Mouse (Mus musculus) left cerebral cortex, adult 9 months (tissue): ENCODE measurements around the gene Slc13a2.

ENCODE experiments used
- DNase-seq, 2 experiments: peaks; one replicate each; pipeline ENCODE4 v3.0.0; 2022; ENCODE audit warnings: low spot score in 2 of 2

Gene Slc13a2

DNA sequence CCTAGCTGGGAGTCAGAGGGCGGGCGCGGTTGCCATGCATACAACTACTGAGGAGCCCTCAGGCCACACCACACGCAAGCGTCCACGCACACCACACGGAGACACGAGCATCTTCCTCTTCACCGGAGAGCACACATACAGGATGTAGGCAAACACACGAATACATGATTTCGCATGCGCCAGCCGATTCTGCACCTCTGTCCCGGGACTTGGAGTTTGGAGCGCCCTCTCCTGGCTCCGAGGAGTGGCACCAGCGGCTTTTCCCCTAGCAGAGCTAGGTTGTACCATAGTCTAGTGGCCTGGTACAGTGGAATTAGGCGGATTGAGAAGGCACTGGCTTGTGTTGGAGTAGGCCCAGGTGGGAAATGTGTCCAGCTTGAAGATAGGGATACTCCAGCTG is 24.6 kb downstream of the Slc13a2 start:
- peak in 1 of 2 experiments; percentile 30 for DNase-seq

DNA sequence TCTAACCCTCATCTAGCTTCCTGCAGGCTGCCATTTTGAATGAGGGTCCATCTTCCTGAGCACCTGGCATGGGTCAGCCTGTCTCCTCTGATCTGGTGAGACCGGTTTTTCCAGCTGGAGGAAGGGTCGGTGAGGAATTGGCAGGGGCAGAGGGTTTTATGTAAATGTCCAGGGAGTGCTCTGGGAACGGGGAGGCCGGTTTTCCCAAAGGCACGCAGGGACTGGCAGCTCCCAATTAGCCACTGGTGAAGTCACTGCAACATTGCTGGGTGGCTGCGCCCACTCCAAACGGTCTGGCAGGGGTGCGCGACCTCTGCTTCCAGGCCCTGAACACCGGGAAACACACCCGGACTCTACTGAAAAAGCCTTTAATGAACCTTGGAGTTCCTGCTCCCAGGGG is 25.1 kb downstream of the Slc13a2 start:
- no peak for DNase-seq

DNA sequence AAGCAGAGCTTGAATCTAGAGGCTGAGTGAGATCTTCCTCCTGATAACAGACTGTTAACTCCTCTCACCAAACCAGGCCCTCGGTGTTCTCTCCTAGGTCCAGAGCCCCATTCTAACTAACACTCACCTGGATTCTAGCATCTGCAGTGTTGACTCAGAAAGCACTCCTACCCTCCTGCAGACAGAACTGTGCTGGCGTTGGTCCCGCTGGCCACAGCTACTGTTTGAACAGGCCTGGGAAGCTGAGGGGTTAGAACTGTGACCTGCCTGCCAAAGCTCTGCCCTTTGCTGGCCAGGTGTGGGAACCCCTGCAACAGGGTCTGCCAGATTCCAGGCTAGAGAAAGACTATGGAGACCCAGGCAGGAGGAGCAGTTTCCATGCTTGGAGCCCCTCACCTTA is 29.3 kb downstream of the Slc13a2 start:
- DNase-seq, result no peak

DNA sequence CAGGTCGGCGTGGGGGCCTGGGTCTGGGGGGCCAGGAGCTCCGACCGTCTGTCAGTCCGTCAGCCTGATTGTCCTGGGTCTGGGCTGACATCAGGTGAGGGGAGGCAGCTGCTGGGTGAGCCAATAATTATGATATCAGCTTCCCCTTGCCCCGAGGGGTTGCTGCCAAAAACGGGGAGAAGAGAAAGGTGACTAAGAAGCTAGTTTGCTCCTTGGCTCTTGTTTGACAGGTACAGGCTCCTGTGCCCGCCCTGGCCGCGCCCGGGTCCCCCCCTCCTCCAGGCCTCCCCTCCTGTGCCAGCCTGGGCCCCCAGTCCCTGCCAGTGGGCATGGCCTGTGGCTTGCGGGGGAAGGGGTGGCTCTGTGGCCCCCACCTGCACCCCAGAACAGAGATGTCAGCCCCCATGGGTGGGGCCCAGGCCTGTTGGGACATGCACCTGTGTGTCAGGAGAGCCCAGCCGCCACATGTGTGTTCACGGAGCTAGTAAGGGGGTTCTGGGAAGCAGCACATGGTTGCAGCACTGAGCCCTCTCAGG is 35.4 kb downstream of the Slc13a2 start, which contains the start of gene Foxn1:
Foxn1 (minus strand) TSS at position 51 of the 536 bp plus-strand sequence.
- DNase-seq, result no peak

DNA sequence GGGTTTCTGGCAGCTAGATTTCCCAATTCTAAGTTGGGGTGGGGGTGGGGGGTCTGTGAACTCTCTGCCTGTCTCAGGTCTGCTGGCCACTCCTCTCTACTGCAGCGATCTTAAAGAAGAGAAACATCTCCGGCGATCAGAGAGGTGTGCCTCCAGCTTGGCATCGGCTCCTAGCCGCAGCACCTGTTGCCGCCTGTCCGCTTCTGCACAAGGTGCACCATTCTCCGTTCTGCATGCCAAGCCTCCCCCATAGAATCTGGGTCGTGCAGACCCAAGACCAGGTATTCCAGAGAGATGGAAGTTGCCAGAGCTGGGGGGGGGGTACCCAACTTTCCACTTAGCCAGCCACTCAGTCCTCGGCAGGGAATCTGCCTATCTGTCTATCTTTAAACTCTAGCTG is 36.2 kb downstream of the Slc13a2 start:
- no peak for DNase-seq

DNA sequence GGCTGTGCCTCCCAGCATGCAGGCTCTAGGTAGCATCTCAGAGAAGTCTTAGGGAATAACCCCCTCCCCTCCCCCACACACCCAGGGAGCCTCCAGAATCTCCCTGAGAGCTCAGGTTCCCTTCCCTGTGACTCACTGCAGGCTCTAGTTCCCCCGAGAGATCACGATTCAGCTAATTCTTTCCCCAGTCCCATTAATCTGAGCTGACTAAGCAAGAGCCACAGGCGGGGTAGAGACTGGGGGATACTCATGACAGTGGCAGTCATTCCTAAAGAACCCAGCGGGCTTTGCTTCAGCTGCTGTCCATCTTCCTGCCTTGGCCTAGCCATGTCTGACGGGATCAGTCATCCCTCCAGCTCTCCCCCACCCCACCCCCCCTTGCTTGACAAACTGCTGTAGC is 39.3 kb downstream of the Slc13a2 start:
- DNase-seq, result no peak

DNA sequence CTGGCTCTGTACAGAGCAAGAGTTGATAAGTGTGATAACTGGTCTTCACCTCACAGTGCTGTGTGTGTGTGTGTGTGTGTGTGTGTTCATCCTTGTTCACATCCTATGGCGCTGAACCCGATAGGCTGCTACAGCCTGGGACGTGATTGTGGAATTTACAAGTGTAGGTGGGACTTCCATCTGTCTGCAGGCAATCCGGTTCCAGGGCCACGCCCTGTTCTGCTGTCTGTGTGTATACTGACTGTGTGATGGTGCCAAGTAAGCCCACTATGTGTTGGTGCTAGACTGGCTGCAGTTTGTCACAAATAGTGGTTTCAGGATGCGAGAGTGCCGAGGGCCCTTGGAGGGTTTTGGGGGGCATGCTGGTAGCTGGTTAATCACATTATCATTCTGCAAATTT is 39.7 kb downstream of the Slc13a2 start:
- DNase-seq, result no peak

DNA sequence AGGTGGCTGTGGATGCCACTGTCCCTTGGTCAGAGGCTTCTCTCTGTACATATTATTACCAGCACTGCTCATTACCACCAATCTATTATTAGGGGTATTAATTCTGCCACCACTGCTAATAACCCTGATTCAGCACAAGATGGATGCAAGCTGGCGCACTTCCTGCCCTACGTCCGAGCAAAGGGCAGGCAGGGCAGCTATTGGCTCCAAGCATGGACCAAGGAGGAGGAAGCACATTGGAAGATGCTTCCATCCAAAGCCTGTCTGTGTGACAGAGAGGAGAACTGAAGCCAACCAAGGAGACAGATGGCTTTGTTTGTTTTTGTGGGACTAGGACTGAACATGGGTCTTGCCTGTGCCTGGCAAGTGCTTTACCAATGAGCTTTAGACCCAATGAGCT is 41.0 kb downstream of the Slc13a2 start:
- no peak for DNase-seq

DNA sequence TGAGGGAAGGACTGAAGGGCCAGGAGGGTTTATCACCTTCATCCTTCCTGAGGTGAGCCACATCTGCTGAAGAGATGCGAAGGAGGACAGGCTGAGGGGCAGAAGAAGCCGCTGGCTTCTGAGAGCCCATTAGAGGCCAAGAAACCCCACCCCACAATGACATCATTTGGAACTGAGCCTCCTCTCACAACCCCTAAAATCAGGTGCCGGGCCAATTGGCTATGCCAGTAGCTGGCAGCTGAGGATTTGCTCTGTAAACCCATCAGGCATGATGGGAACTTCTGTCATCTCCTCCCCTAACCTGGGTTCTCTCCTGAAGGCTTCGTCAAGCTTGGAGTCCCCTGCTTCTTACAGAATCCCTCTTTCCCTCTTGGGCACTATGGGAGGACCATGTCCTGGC is 41.7 kb downstream of the Slc13a2 start:
- no peak for DNase-seq

DNA sequence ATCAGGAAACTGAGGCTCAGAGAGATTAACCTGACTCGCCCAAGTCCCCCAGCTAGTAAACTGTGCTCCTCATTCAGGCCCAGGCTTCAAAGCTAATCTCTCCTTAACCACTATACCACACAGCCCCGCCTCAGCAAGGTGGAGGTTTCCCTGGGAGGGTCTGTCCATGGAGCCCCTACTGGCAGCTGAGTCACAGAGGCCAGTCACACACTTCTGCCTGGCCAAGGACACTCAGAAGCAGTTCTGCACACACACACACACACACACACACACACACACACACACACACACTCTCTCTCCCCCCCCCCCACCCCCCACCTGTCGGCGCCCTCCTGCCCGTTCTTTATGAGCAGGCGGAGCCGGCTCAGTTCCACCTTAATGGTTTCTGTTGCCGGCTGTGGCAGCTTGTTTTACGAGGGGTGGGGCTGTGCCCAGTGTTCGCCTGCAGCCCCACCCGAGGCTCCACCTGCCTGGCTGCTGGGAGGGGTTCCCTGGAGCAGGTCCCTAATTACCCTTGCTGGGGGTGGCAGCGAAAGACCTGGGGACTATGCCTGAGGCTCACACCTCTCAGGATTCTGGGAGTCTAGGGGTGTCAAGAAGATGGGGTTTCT is 44.4 kb downstream of the Slc13a2 start:
- DNase-seq, result no peak

DNA sequence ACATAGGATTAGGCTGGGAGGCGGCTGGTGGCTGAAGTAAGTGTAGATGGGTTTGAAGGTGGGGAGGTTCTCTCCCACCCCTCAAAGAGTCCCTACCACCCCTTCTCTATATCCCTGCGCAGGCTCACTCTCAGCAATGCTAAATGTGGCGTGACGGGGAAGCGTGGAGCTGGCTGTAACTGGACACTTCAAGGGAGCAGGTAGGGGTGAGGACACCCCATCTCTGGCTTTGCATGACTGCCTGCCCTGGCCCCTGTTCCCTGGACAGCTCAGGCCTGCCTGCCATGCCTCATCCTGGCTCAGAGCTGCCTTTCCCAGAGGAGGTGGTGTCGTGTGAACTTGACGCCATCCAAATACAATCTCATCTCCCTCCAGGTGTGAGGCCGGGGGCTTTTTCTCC is 47.9 kb downstream of the Slc13a2 start:
- no peak for DNase-seq

DNA sequence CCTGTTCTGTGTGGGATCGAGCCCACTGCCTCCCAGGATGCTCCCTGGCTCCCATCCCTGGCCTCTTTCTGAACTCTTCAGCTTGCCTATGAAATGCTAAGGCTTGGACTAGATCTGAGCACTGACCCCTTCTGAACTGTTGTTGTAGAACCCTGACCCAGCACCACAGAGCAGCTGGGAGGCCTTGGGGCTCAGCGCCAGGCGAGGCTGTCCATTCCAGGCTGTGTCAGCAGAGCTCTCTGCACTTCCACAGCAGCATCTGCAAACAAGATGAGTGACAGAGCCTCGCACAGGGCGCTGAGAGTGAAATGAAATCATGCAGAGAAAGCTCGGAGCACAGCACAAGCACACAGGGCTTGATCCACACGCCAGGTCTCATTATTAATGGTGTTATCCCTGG is 49.4 kb downstream of the Slc13a2 start:
- DNase-seq, result no peak

DNA sequence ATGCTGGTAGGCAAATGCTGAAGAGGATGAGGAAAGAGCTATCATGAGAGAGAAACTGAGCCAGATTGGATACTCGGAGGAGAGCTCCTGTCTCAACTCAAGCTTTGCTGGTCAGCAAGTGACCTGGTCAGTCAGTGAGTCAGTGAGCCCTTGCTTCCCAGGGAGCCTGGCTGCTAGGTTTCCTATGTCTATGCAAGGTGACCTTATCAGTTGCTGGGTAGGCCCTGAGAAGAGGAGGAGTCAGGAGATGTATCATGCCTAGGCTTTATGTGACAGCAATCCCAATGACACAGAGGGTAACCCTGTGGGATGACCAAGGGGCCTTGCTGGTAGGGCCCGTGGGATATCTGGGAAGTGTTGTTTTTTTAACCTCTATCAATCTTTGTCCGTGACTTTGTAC is 49.9 kb downstream of the Slc13a2 start:
- DNase-seq, result no peak

DNA sequence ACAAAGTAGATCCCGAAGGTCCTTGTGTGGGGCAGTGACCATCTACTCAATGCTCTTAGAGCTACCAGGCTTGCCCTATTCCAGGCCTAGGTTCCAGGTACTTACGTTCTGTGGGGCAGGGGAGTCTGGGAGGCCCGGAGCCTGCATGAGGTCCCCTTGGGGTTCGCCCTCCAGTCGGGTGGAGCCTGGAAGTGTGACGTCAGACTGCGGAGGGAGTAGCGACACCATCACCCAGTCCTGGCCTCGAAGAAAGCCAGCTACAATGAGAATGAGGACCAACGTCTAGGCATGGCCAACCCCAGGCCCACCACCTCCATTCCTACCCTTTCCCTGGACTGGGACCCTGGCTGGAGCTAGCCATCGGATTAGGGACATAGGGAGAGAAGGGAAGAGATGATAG is 50.3 kb downstream of the Slc13a2 start:
- no peak for DNase-seq

DNA sequence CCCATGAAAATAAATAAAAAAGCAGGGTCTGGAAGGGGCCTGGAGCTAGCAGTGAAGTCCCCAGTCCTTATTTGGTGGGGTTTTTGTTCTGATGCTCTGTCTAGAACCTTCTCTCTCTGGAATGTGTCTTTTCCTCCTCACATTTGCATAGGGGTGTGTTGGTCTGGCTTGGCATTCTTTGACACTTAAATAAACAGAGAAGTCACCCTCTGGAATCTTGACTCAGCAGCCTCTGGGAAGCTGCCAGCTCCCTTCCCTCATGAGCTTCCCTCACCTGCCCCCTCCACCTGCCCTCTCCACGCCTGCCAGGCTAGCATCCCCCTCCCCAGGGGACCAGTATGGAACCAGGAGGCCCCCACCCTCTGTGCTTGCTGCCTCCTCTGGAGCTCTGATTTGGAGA is 51.6 kb downstream of the Slc13a2 start:
- DNase-seq, result no peak

DNA sequence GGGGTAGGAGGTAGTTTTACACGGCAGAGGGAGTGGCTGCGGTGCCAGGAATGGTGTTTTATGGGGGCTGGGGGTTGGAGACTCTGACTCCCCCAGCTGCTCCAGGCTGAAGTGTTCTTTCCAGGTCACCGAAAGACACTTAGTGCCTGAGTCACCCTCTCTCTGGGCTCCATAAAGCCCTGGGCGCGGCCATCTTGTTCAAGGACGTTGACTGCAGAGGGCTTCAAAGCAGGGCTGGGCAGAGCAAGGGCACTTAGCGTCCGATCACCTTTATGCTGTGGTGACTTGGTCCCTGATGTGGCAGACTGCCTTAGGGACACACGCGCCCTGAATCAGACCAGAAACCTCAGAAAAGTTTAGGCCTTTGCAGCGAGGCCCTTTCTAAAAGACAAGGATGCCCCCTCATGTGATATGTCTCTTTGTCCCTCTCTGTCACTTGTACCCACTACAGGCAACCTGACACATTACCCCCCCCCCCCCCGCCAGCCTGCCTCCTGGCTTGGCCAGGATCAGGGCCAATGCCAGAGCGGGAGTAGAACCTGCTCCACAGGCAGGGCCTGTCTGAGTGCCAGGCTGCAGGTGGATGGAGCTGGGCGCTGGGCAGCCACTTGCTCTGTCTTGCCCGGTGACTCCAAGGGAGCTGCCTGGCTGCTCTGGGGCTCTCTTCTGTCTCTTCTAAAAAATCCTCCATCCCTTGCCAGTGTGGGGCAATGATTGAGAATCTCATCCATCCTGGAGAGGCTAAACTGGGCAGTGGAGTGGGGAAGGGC is 54.4 kb downstream of the Slc13a2 start:
- DNase-seq, result no peak

DNA sequence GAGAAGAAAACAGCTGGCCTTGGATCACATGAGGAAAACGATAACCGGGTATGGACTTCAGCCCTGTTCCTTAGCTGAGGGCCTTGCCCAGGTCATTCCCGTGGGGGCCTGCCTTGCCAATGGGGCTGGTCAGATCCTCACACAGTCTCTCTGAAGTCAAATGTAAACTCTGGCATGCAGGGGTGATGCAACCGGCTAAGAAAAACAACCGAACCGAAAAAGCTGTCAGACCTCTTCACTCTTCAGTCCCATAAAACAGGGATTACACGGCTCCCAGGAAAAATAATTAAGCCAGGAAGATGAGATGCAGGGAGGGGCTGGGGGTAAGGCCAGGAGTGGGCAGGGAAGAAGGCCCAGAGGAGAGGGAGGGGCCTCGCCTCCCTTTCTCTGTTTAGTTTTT is 57.9 kb downstream of the Slc13a2 start:
- DNase-seq, result no peak

DNA sequence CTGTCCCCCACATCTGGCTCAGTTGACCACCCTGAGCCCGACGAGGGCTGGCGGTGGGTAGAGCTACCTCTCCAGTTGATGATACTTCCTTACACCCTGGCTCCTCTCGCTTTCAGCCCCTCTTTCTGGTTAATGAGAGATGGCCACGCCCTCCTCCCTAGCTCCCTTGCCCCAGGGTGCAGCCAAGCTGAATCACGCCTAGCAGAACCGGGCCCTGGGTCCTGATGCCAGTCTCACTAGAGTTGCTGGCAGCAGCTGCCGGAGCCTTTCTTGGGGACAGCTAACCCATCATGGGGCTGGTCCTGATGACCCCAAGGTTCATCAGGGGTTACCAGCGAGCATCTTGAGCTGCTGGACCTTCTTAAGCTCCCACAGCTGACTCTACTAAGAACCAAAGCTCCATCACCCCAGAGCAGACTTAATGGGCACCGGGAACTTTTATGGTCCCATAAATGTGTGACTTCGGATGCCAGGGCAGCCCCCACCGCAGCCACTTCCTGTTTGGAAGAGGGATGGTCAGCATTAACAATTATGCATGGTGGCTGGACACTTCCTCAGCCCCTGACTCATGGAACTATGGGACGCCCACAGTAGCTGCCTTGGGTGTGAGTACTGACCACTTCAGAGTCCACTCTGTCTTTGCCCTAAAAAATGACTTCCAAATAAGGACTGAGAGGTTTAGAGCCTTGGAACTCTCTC is 58.6 kb downstream of the Slc13a2 start:
- DNase-seq, result no peak

DNA sequence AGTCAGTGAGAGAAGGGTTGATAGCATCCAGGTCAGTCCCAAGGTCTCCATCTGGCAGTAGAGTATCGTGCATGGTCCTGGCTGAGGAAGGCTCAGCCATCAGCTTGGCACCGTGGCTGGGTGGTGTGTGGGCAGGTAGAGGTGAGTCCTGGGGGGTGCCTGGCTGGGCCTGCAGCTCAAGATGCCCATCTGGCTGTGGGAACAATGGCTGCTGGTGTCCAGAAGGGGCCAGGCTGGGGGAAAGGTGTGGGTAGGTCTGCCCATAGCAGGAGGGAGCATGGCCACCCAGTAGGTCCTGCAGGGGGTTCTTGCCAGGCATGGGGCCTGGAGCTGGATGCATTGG is 61.3 kb downstream of the Slc13a2 start:
- DNase-seq, result no peak

DNA sequence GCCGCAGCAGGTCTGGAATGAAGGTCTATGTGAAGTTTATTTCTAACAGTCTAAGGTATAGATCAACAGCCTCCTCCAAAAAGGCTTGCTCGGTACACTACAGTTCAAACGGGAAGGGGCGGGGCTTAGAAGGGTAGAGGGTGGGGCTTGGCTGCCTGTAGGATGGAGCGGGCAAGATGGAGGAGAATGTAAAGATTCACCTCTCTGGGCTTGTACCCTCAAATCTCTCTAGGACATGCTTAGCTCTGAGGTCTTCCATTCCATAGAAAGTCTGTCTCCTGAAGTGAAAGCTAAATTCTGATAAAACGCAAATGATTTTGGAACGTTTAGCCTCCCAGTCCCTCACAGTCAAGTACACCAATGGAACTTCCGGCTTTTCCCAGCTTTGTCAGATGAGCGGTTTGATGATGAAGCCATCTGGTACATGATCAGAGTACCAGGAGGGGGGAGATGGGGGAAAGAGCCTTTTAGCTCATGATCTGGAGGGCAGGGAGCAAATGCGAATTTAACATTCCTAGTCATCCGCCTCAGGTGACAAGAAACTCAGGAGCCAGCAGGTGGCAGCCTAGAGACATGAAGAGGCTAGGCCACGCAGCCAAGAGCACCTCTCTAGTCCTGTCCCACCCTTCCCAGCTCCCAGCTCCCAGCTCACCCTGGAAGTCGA is 61.8 kb downstream of the Slc13a2 start:
- DNase-seq, result peak in 1 of 2 experiments; percentile 81

DNA sequence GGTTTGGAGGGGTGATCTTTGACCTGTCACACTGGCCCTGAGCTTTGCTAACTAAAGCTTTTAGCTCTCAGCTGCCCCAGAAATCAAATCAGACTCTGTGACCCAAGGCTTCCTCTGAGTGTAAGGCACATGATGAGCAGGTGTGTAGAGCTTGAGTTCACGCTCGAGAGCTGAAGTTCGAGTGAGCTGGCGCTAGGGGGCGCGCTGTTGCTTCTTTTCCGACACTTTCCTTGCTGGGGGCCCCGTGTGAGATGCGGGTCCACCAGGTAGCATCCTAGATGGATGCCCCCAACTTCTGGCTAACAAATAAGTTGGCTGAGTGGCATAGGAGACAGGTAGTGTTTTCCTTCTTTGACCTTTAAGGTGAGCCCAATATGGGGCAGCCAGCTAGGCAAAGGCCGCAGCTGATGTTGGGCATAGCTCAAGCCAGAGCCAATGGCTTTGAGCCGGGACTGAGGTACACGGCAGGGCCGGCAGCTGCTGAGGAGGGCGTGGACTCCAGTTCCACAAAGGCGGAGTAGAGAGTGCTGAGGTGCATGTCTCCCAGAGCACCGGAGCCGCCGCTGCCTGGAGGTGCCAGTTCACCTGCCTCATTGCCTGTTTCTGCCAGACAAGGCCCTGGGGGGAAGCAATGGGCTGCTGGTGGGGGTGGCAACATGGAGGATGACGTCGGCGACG is 63.5 kb downstream of the Slc13a2 start:
- DNase-seq, result no peak
